Mouse (Mus musculus): ENCODE results near the gene Siah3.

Gene Siah3

GRCm38 (mm10) chr14:75456489-75457220 lies 873 bp downstream of the Siah3 start:
- TF ChIP-seq GATA4 (IDR thresholded peaks at IDR 0.05; ENCODE audit: insufficient replicate concordance, low read length) = no peak

DNA sequence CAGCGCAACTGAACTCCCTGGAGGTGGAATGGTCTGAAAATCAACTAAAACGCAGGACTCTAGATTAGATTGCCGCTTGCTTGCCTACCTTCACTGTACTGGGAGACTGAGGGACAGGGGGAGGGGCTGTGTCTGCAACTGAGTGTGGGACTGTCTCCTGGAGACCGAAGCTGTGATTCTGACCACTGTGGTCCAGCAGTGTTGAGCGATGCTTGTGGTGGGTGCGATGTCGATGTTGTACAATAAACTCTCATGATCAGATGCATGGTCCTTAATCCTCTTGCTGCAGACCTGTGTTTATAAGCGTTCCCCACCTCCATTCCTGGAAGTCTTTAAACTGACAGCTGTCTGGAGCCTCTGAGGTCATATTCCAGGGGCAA lies 1.4 kb downstream of the Siah3 start:
- no peak for TF ChIP-seq GATA4 (IDR thresholded peaks at IDR 0.05; ENCODE audit: insufficient replicate concordance, low read length)

- no peak for TF ChIP-seq GATA4 (IDR thresholded peaks at IDR 0.05; ENCODE audit: insufficient replicate concordance, low read length)
These were observed 3.6 kb downstream of the Siah3 start for GRCm38 (mm10) chr14:75459431-75459830.

- no peak for TF ChIP-seq GATA4 (IDR thresholded peaks at IDR 0.05; ENCODE audit: insufficient replicate concordance, low read length)
These were observed 4.2 kb downstream of the Siah3 start for GRCm38 (mm10) chr14:75459991-75460390.

- TF ChIP-seq GATA4 (IDR thresholded peaks at IDR 0.05; ENCODE audit: insufficient replicate concordance, low read length) = no peak
These were observed 4.7 kb downstream of the Siah3 start for GRCm38 (mm10) chr14:75460436-75460835.

- no peak for TF ChIP-seq GATA4 (IDR thresholded peaks at IDR 0.05; ENCODE audit: insufficient replicate concordance, low read length)
These were observed 6.0 kb downstream of the Siah3 start for GRCm38 (mm10) chr14:75461770-75462169.

DNA sequence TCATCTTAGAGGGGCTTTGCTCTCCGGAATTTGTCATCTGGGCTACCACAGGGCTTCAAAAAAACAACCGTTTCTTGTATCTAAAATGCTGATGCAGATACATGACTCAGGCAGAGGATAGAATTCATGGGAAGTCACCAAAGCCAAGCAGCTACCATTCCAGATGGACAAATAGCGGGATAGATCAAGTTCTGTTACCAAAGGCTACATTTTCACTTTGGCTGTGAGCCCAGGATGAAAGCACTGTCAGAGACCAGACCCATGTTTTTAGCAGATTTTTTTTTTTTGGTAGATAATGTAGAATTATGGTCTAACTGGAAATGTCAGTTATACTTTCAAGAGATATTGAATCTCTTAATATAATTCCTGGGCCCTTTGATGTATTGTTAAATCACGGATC lies 7.4 kb downstream of the Siah3 start:
- no peak for TF ChIP-seq GATA4 (IDR thresholded peaks at IDR 0.05; ENCODE audit: insufficient replicate concordance, low read length)

DNA sequence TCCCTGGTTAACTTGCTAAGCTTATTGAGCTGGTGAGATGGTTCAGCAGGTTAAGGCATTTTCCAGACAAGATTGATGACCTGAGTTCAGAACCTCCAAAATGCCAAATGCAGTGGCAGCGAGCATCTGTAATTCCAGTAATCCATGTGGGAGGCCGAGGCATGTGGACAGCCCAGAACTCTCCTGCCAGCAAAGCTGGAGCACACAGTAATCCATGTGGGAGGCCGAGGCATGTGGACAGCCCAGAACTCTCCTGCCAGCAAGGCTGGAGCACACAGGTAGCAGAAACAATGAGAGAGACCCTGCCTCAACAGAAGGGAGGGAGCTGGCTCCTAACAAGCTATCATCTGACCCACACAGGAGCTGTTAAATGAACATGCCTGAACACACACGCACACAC lies 13.2 kb downstream of the Siah3 start:
- TF ChIP-seq GATA4 (IDR thresholded peaks at IDR 0.05; ENCODE audit: insufficient replicate concordance, low read length) = no peak

DNA sequence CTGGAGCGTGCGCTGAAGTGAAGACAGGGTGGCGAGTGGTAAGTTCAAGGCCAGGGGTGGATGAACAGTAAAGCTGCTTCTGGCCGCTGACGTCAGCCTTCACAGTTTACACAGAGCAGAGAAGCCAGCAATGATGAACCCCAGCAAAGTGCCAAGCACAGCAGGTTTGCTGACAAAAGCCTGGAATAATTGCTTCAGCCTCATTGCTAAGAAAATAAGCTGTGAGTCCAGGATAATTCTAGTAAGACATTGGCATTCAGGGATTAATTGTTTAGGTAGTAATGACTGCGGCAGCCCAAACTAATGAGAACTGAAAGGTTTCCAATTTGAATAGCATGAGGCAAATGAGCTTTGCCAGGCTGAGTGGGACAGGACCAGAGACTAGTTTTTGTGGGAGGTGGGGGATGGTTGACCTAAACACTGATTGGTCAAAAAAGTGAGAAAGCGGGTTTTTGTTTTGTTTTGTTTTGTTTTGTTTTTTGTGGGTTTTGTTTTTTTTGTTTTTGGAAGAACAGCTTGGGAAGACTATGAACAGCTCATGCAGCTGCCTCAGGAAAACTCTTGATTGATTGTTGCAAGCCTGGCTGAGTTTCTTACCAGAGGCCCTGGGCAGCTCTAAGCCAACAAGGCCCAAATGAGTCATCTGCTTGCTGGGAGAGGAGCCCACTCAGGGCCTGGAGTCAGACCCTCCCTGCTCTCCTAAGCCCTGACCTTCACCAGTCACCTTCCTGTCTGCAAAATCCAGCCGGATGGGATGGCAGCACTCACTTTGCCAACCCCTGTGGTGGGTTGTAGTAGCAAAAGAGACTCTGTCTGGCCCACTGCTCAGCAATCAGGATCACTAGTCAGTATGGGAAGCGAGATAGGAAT lies 17.5 kb downstream of the Siah3 start:
- no peak for TF ChIP-seq GATA4 (IDR thresholded peaks at IDR 0.05; ENCODE audit: insufficient replicate concordance, low read length)

- TF ChIP-seq GATA4 (IDR thresholded peaks at IDR 0.05; ENCODE audit: insufficient replicate concordance, low read length) = no peak
These were observed 20.1 kb downstream of the Siah3 start for GRCm38 (mm10) chr14:75475887-75476286.

DNA sequence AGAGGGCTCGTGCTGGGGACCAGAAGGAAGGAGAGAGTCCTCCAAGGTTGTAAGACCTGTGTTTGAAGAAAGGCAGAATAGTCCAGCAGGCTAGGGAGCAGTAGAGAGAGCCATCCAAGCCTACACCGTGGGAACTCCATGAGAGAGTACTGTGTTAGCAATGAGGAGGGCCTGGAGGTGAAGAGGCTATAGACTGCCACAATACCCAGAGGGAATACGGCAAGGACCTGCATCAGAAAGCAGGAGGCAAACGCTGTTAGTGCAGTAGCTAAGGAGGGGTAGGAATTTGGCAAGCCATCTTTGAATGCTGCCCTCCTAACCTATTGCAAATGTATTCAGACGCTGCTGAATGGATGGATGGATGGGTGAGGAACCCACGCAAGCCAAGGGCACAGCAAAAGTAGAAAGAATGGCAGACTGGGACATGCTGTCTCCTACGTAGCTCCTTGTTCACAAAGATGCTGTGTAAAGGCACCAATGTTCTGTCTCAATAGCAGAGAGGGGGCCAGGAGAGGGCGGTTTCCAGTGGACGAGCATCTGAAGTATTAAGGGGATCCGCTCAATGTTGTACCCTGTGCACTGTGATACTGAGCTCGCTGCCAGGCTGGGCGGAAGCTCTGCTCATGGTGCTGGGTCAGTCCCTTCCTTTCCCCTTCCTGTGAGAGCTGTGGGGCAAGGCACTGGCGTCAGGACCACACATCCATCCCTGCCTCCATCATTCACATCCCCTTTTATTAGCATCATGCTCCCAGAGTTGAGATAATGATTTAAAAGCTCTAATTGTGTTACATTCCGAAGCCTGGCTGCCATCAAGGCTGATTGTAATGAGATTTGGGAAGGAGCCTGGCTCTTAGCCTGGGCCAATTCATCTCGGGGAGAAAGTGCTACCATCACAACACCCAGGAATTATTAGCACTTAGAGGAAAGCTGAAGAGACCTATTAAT lies 26.7 kb downstream of the Siah3 start:
- TF ChIP-seq GATA4 (IDR thresholded peaks at IDR 0.05; ENCODE audit: insufficient replicate concordance, low read length) = no peak

- no peak for TF ChIP-seq GATA4 (IDR thresholded peaks at IDR 0.05; ENCODE audit: insufficient replicate concordance, low read length)
These were observed 27.4 kb downstream of the Siah3 start for GRCm38 (mm10) chr14:75483176-75483546.

DNA sequence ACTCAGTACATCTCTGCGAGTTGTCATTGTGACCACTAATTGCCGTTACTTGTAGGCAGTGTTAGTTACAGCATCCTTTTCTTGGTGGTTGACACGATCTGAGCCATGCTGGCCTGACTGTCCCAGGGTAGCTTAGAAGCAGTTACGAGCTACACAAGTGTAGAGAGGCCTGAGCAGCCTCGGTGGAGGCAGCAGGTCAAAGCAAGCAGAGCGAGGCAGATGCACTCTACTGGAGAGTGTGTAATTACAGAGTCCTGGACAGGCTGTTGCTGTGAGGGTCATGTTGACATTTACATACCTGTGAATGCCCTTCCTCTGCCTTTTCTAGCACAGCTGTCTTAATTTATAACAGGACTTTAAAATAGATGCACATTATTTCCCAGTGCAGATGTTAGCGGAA lies 32.1 kb downstream of the Siah3 start:
- no peak for TF ChIP-seq GATA4 (IDR thresholded peaks at IDR 0.05; ENCODE audit: insufficient replicate concordance, low read length)

- TF ChIP-seq GATA4 (IDR thresholded peaks at IDR 0.05; ENCODE audit: insufficient replicate concordance, low read length) = no peak
These were observed 37.9 kb downstream of the Siah3 start for GRCm38 (mm10) chr14:75493555-75494194.

GRCm38 (mm10) chr14:75494926-75495325 lies 39.1 kb downstream of the Siah3 start:
- TF ChIP-seq GATA4 (IDR thresholded peaks at IDR 0.05; ENCODE audit: insufficient replicate concordance, low read length) = no peak
